Mouse (Mus musculus) liver, embryonic 14.5 days (tissue): ENCODE measurements around the gene Slc25a19.
"Not testable (repeated sequence)": the region's sequence is repeated elsewhere in the genome, so short reads cannot be mapped to it uniquely, and the experiment has no call there.

Experiments
- CTCF ChIP-seq: IDR thresholded peaks from 2 replicates; pipeline ENCODE4 v1.5.1; 2016; ENCODE audit warnings: antibody characterized with exemption, low read depth, control low read depth
- EP300 ChIP-seq: IDR thresholded peaks from 2 replicates; pipeline ENCODE4 v1.6.1; 2016; ENCODE audit warnings: antibody characterized with exemption, low read depth

GRCm38 (mm10) chr11:115645498-115645897 lies 17.4 kb upstream of the Slc25a19 start:
- not testable (repeated sequence) for TF ChIP-seq EP300, CTCF
